Mouse (Mus musculus) forebrain, postnatal 0 days (tissue): ENCODE measurements at regions not wholly inside any gene's neighbourhood (a gene's known extent, or its start where the extent isn't known, plus 50 kb on each side); places are given as distances from the start of the nearest gene placed in this dataset.
"Not testable (repeated sequence)": the region's sequence is repeated elsewhere in the genome, so short reads cannot be mapped to it uniquely, and the experiment has no call there.

ENCODE experiments used
- ATAC-seq: fragments of 200-750 bp; cut with Nextera tagmentation; 2 replicates; pipeline ENCODE4 v1.8.0; 2017; ENCODE audit warnings: mild to moderate bottlenecking, moderate library complexity
- DNase-seq: peaks from one replicate; pipeline ENCODE4 v3.0.0-alpha.2; 2015
- H3K27ac ChIP-seq: fragments of 300-500 bp; sonication (generic); 2 replicates; pipeline ENCODE4 v1.5.1; 2014; ENCODE audit warnings: low read depth, mild to moderate bottlenecking, antibody characterized with exemption, low read length, moderate library complexity, mixed read lengths
- H3K27me3 ChIP-seq: fragments of 300-500 bp; sonication (generic); 2 replicates; pipeline ENCODE4 v1.6.1; 2014; ENCODE audit warnings: mild to moderate bottlenecking, low read length, mixed read lengths; ENCODE audit not compliant: insufficient read depth
- H3K36me3 ChIP-seq: fragments of 300-500 bp; sonication (generic); 2 replicates; pipeline ENCODE4 v1.6.1; 2014; ENCODE audit warnings: mild to moderate bottlenecking, moderate library complexity; ENCODE audit not compliant: insufficient read depth
- H3K4me1 ChIP-seq: fragments of 300-500 bp; sonication (generic); 2 replicates; pipeline ENCODE4 v1.6.1; 2014; ENCODE audit warnings: antibody characterized with exemption; ENCODE audit not compliant: insufficient read depth
- H3K4me2 ChIP-seq: fragments of 300-500 bp; sonication (generic); 2 replicates; pipeline ENCODE4 v1.6.1; 2014; ENCODE audit warnings: low read depth, mild to moderate bottlenecking, moderate library complexity
- H3K4me3 ChIP-seq: fragments of 300-500 bp; sonication (generic); 2 replicates; pipeline ENCODE4 v1.5.1; 2014; ENCODE audit warnings: low read depth, low read length, mixed read lengths
- H3K9ac ChIP-seq: fragments of 300-500 bp; sonication (generic); 2 replicates; pipeline ENCODE4 v1.6.1; 2014; ENCODE audit warnings: mild to moderate bottlenecking
- H3K9me3 ChIP-seq: fragments of 300-500 bp; sonication (generic); 2 replicates; pipeline ENCODE4 v1.6.1; 2016; ENCODE audit warnings: low read length
- CTCF ChIP-seq: sonication (generic); IDR thresholded peaks from 2 replicates; pipeline ENCODE4 v1.5.1; 2016; ENCODE audit warnings: antibody characterized with exemption, control low read depth, low read depth
- WGBS: fragments of 180-500 bp; shearing (Covaris S2); extraction: QIAGEN DNeasy Blood & Tissue Kit; methylation state at CpG from one replicate; pipeline ENCODE4 v1.1.7; 2014; 5-methylcytosine and 5-hydroxymethylcytosine counted together

GRCm38 (mm10) chr6:69764861-69765260 lies 1027.2 kb downstream of the Rpia start:
- Histone ChIP-seq H3K9me3 (no peaks in the 10 kb centered on the region), H3K27me3 (no peaks in the 10 kb centered on the region), H3K4me1 (no peaks in the 10 kb centered on the region), H3K27ac (no peak overlapping the region), H3K4me3 (no peak overlapping the region), H3K36me3 (no peaks in the 10 kb centered on the region), H3K4me2 (no peak overlapping the region), H3K9ac (no peak overlapping the region)
- DNase-seq (no peak), ATAC-seq (no peak)
- TF ChIP-seq CTCF = no peak

GRCm38 (mm10) chr6:69758618-69759017 lies 1033.4 kb downstream of the Rpia start:
- peak; percentile 40; the same call in 1 of the 2 replicates for TF ChIP-seq CTCF

GRCm38 (mm10) chr6:69739002-69739625 lies 1052.9 kb downstream of the Rpia start:
- no peak overlapping the region for H3K4me3 ChIP-seq

More at GRCm38 (mm10) chr6:69758618-69759017, 1033.4 kb downstream of the Rpia start:
- DNase-seq (peak; percentile 6), ATAC-seq (no peak)
- Histone ChIP-seq H3K9me3 (no peaks in the 10 kb centered on the region), H3K9ac (no peak overlapping the region), H3K4me1 (no peaks in the 10 kb centered on the region), H3K27me3 (no peaks in the 10 kb centered on the region), H3K4me2 (no peak overlapping the region), H3K4me3 (no peak overlapping the region), H3K36me3 (no peaks in the 10 kb centered on the region), H3K27ac (no peak overlapping the region)
- 86% methylated on average over 2 of the region's 2 CpGs for WGBS

GRCm38 (mm10) chr6:69732866-69733265 lies 1059.2 kb downstream of the Rpia start:
- DNase-seq, H3K9me3 ChIP-seq, H3K4me1 ChIP-seq, H3K27me3 ChIP-seq, H3K9ac ChIP-seq, H3K36me3 ChIP-seq, H3K4me2 ChIP-seq, H3K27ac ChIP-seq, ATAC-seq, H3K4me3 ChIP-seq: not testable (repeated sequence)
- WGBS = 45% methylated on average over 1 of the region's 1 CpGs
- peak; percentile 27 for TF ChIP-seq CTCF

More at GRCm38 (mm10) chr6:69739002-69739625, 1052.9 kb downstream of the Rpia start:
- Histone ChIP-seq H3K36me3 (no peaks in the 10 kb centered on the region), H3K9me3 (no peaks in the 10 kb centered on the region), H3K9ac (no peak overlapping the region), H3K4me2 (no peak overlapping the region), H3K27ac (no peak overlapping the region), H3K27me3 (no peaks in the 10 kb centered on the region), H3K4me1 (no peaks in the 10 kb centered on the region)
- no peak for DNase-seq
- ATAC-seq = no peak
- no peak for TF ChIP-seq CTCF

- no peaks in the 10 kb centered on the region for H3K27me3 ChIP-seq
- no peak overlapping the region for H3K4me3 ChIP-seq
- TF ChIP-seq CTCF = no peak
- DNase-seq (peak; percentile 1), ATAC-seq (peak; percentile 84)
- H3K9me3 ChIP-seq = no peaks in the 10 kb centered on the region
- H3K4me2 ChIP-seq = no peak overlapping the region
- no peaks in the 10 kb centered on the region for H3K4me1 ChIP-seq
- no peaks in the 10 kb centered on the region for H3K36me3 ChIP-seq
- H3K27ac ChIP-seq = no peak overlapping the region
- no peak overlapping the region for H3K9ac ChIP-seq
These were observed 1065.7 kb downstream of the Rpia start for GRCm38 (mm10) chr6:69726362-69726761.

GRCm38 (mm10) chr6:69702813-69703212 lies 1089.2 kb downstream of the Rpia start:
- DNase-seq = not testable (repeated sequence)
- WGBS = 70% methylated on average over 2 of the region's 2 CpGs

GRCm38 (mm10) chr6:69681172-69681571 lies 1110.9 kb downstream of the Rpia start:
- H3K9ac ChIP-seq = no peak overlapping the region
- 59% methylated on average over 1 of the region's 1 CpGs for WGBS
- no peak for TF ChIP-seq CTCF
- no peak overlapping the region for H3K27ac ChIP-seq
- no peak overlapping the region for H3K4me2 ChIP-seq
- H3K4me1 ChIP-seq = no peaks in the 10 kb centered on the region
- H3K36me3 ChIP-seq = no peaks in the 10 kb centered on the region
- H3K27me3 ChIP-seq = no peaks in the 10 kb centered on the region
- no peaks in the 10 kb centered on the region for H3K9me3 ChIP-seq
- ATAC-seq (no peak), DNase-seq (no peak)
- no peak overlapping the region for H3K4me3 ChIP-seq

More at GRCm38 (mm10) chr6:69702813-69703212, 1089.2 kb downstream of the Rpia start:
- not testable (repeated sequence) for H3K4me1 ChIP-seq, H3K27ac ChIP-seq, H3K4me2 ChIP-seq, ATAC-seq, H3K4me3 ChIP-seq, H3K36me3 ChIP-seq, H3K9me3 ChIP-seq, H3K27me3 ChIP-seq, H3K9ac ChIP-seq

GRCm38 (mm10) chr6:69662426-69662825 lies 1129.6 kb downstream of the Rpia start:
- H3K36me3 ChIP-seq, H3K9ac ChIP-seq, H3K4me2 ChIP-seq, H3K27ac ChIP-seq, ATAC-seq, H3K4me3 ChIP-seq, H3K27me3 ChIP-seq, H3K9me3 ChIP-seq, H3K4me1 ChIP-seq, DNase-seq: not testable (repeated sequence)
- WGBS = 68% methylated on average over 1 of the region's 1 CpGs
